Mouse (Mus musculus) CH12.LX (cell line): ENCODE data around the gene Gm10260.

Experiments
- BHLHE40 ChIP-seq: IDR thresholded peaks from 2 replicates; pipeline ENCODE4 v1.6.1; 2011; ENCODE audit warnings: mild to moderate bottlenecking, low read depth, low read length, improper control_type of control experiment
- POLR2A ChIP-seq: IDR thresholded peaks from 2 replicates; pipeline ENCODE4 v1.6.1; 2011; ENCODE audit warnings: low read depth, mild to moderate bottlenecking, improper control_type of control experiment, low read length
- RAD21 ChIP-seq: IDR thresholded peaks from 2 replicates; pipeline ENCODE4 v1.6.1; 2011; ENCODE audit warnings: low read depth, mild to moderate bottlenecking, low read length, improper control_type of control experiment, moderate library complexity

DNA sequence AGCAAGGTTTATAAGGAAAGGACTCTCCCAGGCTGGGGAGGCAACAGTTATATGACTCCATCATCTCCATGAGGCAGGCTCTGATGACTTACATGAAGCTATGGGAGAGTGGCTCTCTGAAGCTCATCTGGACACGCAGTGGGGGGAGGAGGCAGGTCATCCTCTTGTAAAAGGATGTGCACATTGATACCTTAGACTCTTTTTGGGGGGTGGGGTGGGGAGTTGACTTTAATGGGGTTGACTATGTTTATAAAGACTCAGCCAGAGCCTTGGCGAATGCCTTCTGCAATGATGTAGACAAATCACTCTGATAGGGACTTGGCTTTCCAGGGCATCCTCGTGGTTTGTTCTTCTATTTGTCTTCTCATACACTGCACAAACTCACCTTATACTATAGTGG lies 8.8 kb upstream of the Gm10260 start:
- TF ChIP-seq POLR2A (no peak), RAD21 (no peak), BHLHE40 (no peak)
